Mouse (Mus musculus) heart, embryonic 16.5 days (tissue): ENCODE measurements around the gene Fam174a. TPM values are rescaled to one million over a fixed set of nuclear protein-coding genes. Genes with fewer than 3 reads are reported as not detected.

Experiments
- ATAC-seq: fragments of 200-750 bp; cut with Nextera tagmentation; replicated peaks from 2 replicates; pipeline ENCODE4 v1.8.0; 2017; ENCODE audit warnings: moderate number of reproducible peaks; ENCODE audit not compliant: insufficient read depth, low FRiP score; ENCODE audit errors: extremely low read depth
- H3K27ac ChIP-seq: fragments of 300-500 bp; sonication (generic); 2 replicates; pipeline ENCODE4 v1.5.1; 2014; ENCODE audit warnings: mild to moderate bottlenecking, low read length, control low read depth, moderate library complexity
- H3K27me3 ChIP-seq: fragments of 300-500 bp; sonication (generic); 2 replicates; pipeline ENCODE4 v1.6.1; 2014; ENCODE audit warnings: low read length, mixed read lengths; ENCODE audit not compliant: control insufficient read depth, insufficient read depth
- H3K36me3 ChIP-seq: fragments of 300-500 bp; sonication (generic); 2 replicates; pipeline ENCODE4 v1.6.1; 2014; ENCODE audit not compliant: control insufficient read depth, insufficient read depth
- H3K4me1 ChIP-seq: fragments of 300-500 bp; sonication (generic); 2 replicates; pipeline ENCODE4 v1.6.1; 2014; ENCODE audit warnings: low read length, mixed read lengths; ENCODE audit not compliant: control insufficient read depth, insufficient read depth
- H3K4me2 ChIP-seq: fragments of 300-500 bp; sonication (generic); 2 replicates; pipeline ENCODE4 v1.6.1; 2014; ENCODE audit warnings: low read depth, mild to moderate bottlenecking, control low read depth, low read length
- H3K4me3 ChIP-seq: fragments of 300-500 bp; sonication (generic); 2 replicates; pipeline ENCODE4 v1.5.1; 2014; ENCODE audit warnings: mild to moderate bottlenecking, control low read depth, low read length
- H3K9ac ChIP-seq: fragments of 300-500 bp; sonication (generic); 2 replicates; pipeline ENCODE4 v1.6.1; 2014; ENCODE audit warnings: low read length, control low read depth
- H3K9me3 ChIP-seq: fragments of 300-500 bp; sonication (generic); replicated peaks from 2 replicates; pipeline ENCODE4 v1.6.1; 2016; ENCODE audit warnings: low read length; ENCODE audit not compliant: control insufficient read depth
- WGBS: fragments of 180-500 bp; shearing (Covaris S2); extraction: QIAGEN DNeasy Blood & Tissue Kit; methylation state at CpG from one replicate; pipeline ENCODE4 v1.1.7; 2014; 5-methylcytosine and 5-hydroxymethylcytosine counted together
- polyA plus RNA-seq: library from polyadenylated mRNA; unstranded; fragments of >200 nt; fragmentation: Nextera tagmentation; extraction: Ambion mirVana; gene quantifications from 2 replicates; pipeline ENCODE4 v1.2.1, GENCODE M21; 2015

Fam174a gene
- polyA plus RNA-seq, 1 experiment from 2014 or later, result 30.7 TPM

DNA sequence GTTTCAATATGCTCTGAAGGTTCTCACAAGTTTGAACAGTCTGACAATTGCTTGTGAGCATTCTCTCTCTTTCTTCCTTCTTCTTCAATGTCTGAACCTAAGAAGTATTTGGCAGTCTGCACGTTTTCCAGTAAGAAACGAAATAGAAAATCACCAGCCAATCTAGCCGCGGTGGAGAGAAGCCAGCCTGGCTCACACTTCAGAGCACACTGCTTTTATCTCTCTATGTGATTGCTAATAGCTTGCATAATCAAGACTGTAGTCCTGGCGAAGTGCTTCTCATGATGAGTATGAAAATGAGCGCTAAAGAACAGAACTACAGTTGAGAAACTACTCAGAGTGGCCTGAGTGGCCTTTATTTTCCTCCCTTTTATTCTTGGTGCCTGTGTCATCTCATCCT, 62.0 kb downstream of the Fam174a start:
- no peak for ATAC-seq
- Histone ChIP-seq H3K4me1 (no peaks in the 10 kb centered on the region), H3K27me3 (no peaks in the 10 kb centered on the region), H3K27ac (no peak overlapping the region), H3K9me3 (no peaks in the 10 kb centered on the region), H3K4me3 (no peak overlapping the region), H3K36me3 (no peaks in the 10 kb centered on the region), H3K9ac (no peak overlapping the region), H3K4me2 (no peak overlapping the region)
- WGBS, result 56% methylated on average over 6 of the region's 6 CpGs

DNA sequence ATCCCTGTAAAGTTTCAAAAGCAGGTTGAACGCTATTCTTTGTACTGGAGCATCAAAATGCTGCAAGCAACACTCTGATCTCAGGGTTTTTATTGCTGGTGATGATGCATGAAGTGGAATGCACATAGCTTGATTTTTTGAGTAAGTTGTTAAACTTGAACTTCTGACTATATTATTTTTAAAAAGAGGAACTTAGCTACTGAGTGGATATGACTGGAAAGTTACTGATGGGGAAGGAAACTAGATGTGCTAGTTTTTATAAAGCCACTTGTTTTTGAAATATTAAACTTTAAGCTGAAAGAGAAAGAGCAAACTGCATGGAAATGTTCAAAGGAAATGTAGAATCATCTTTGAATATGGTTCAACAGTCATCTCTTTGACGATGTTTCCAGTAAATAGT, 67.6 kb downstream of the Fam174a start:
- Histone ChIP-seq H3K27me3 (no peaks in the 10 kb centered on the region), H3K4me1 (no peaks in the 10 kb centered on the region), H3K4me3 (no peak overlapping the region), H3K27ac (no peak overlapping the region), H3K9ac (no peak overlapping the region), H3K9me3 (no peaks in the 10 kb centered on the region), H3K4me2 (no peak overlapping the region), H3K36me3 (no peaks in the 10 kb centered on the region)
- ATAC-seq, result no peak
- 63% methylated on average over 2 of the region's 2 CpGs for WGBS
